Mouse (Mus musculus): ENCODE measurements at regions not wholly inside any gene's neighbourhood (a gene's known extent, or its start where the extent isn't known, plus 50 kb on each side); places are given as distances from the start of the nearest gene placed in this dataset.
A peak's percentile ranks its signal among the peaks of the same experiment; 100 is the strongest.

DNA sequence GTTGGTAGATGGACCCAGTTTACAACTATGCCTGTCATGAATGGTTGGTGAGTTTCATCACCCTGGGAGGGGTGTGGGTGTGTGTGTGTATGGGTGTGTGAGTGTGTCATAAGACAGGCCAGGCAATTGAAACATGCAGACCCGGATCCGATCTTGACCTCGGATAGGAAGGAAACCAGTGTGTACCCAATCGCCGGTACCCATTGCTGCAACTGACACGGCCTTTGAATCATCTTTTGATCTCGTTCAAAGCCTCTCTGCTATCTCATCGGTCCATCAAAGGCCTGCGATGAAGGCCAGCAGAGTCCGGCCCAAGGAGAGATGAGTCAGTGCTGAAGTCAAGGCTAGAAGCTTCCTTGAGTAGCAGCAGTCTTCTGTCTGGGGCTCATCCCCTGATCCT is 341.1 kb upstream of the Tbx3 start:
- WGBS (ENCODE audit: insufficient replicate concordance): 65% methylated on average over 10 of the region's 10 CpGs
- ATAC-seq (ENCODE audit: insufficient read depth) (no peak), DNase-seq (ENCODE audit: low read depth in 3 of 3, low spot score in 3 of 3) (no peak)
- no peak overlapping the region for H3K4me2 ChIP-seq (ENCODE audit: low read depth)
- H3K9ac ChIP-seq (replicated peaks): no peak overlapping the region
- no peak overlapping the region for H3K4me3 ChIP-seq (ENCODE audit: insufficient read depth in 1 of 2, low read depth in 2 of 2, low read length in 2 of 2)
- no peaks in the 10 kb centered on the region for H3K9me3 ChIP-seq (ENCODE audit: control insufficient read depth, low read length)
- no peak overlapping the region for H3K27ac ChIP-seq
- no peaks in the 10 kb centered on the region for H3K36me3 ChIP-seq (replicated peaks; ENCODE audit: control insufficient read depth, insufficient read depth, low read depth)
- no peaks in the 10 kb centered on the region for H3K27me3 ChIP-seq (ENCODE audit: control insufficient read depth, insufficient read depth, low read length)
- TF ChIP-seq CTCF (IDR thresholded peaks at IDR 0.05; ENCODE audit: low read depth) (no peak), EP300 (IDR thresholded peaks at IDR 0.05; ENCODE audit: low read depth) (no peak)
- H3K4me1 ChIP-seq (replicated peaks; ENCODE audit: control insufficient read depth in 2 of 2, insufficient read depth in 2 of 2, low read length in 1 of 2): peaks cover 0 to 20% of the 10 kb centered on the region in 2 experiments; a peak in 1 of 4 replicates

DNA sequence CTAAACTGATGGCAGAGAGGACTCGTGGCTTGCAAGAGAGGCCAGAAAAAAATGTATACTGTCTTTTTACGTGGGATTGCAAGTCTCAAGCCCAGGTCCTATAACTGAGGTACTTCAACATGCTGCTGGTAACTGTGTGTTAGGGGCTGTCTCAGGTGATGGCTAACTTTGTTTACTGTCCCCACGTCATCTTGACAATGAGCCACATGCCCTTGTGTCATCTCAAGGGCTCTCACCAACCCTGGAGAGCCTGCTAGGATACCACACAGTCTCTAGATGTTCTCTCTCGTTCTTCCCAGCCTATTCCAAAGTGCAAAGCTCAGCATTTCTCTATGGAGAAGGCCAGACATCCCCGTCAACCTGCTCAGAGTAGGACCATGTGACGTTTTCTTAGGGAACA is 340.6 kb upstream of the Tbx3 start:
- no peaks in the 10 kb centered on the region for H3K27me3 ChIP-seq (ENCODE audit: control insufficient read depth, insufficient read depth, low read length)
- no peak overlapping the region for H3K9ac ChIP-seq (replicated peaks)
- H3K36me3 ChIP-seq (replicated peaks; ENCODE audit: control insufficient read depth, insufficient read depth, low read depth): no peaks in the 10 kb centered on the region
- DNase-seq (ENCODE audit: low read depth in 3 of 3, low spot score in 3 of 3) (no peak), ATAC-seq (ENCODE audit: insufficient read depth) (no peak)
- no peak overlapping the region for H3K27ac ChIP-seq
- H3K4me3 ChIP-seq (ENCODE audit: insufficient read depth in 1 of 2, low read depth in 2 of 2, low read length in 2 of 2): no peak overlapping the region
- H3K9me3 ChIP-seq (ENCODE audit: control insufficient read depth, low read length): no peaks in the 10 kb centered on the region
- TF ChIP-seq EP300 (IDR thresholded peaks at IDR 0.05; ENCODE audit: low read depth) (no peak), CTCF (IDR thresholded peaks at IDR 0.05; ENCODE audit: low read depth) (no peak)
- no peak overlapping the region for H3K4me2 ChIP-seq (ENCODE audit: low read depth)
- H3K4me1 ChIP-seq (replicated peaks; ENCODE audit: control insufficient read depth in 2 of 2, insufficient read depth in 2 of 2, low read length in 1 of 2): peaks cover 0 to 20% of the 10 kb centered on the region in 2 experiments; a peak in 1 of 4 replicates
- 52% methylated on average over 6 of the region's 6 CpGs for WGBS (ENCODE audit: insufficient replicate concordance)

DNA sequence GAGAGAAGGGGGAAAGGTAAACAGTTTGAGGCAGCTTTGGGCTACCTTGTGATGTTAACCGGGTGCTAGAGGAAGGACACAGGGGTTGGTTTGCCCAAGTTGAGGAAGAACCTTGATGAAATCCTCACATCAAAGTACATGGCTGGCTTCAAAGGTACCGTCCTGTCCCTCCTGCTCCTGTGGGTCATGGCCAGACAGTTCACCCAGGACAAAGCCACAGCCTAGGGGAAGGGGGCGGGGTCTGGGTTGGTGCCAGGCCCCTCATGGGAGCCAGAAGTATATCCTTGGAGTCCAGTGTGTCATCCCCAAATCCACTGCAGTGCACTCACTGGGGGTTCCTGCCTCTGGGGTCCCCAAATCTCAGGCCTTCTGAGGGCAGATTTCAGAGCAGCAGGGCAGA is 339.0 kb upstream of the Tbx3 start:
- Histone ChIP-seq H3K4me3 (ENCODE audit: insufficient read depth in 1 of 2, low read depth in 2 of 2, low read length in 2 of 2) (no peak overlapping the region), H3K9me3 (ENCODE audit: control insufficient read depth, low read length) (no peaks in the 10 kb centered on the region), H3K4me2 (ENCODE audit: low read depth) (no peak overlapping the region), H3K4me1 (replicated peaks; ENCODE audit: control insufficient read depth in 2 of 2, insufficient read depth in 2 of 2, low read length in 1 of 2) (peaks cover 0 to 20% of the 10 kb centered on the region in 2 experiments; a peak in 1 of 4 replicates), H3K36me3 (replicated peaks; ENCODE audit: control insufficient read depth, insufficient read depth, low read depth) (no peaks in the 10 kb centered on the region), H3K27ac (no peak overlapping the region), H3K27me3 (ENCODE audit: control insufficient read depth, insufficient read depth, low read length) (no peaks in the 10 kb centered on the region), H3K9ac (replicated peaks) (no peak overlapping the region)
- 51% methylated on average over 3 of the region's 3 CpGs for WGBS (ENCODE audit: insufficient replicate concordance)
- peak in 1 of 3 experiments; percentile 18 for DNase-seq (ENCODE audit: low read depth in 3 of 3, low spot score in 3 of 3)
- peak; percentile 55; the same call in 1 of the 2 replicates for ATAC-seq (ENCODE audit: insufficient read depth)
- TF ChIP-seq CTCF (IDR thresholded peaks at IDR 0.05; ENCODE audit: low read depth) (no peak), EP300 (IDR thresholded peaks at IDR 0.05; ENCODE audit: low read depth) (no peak)

DNA sequence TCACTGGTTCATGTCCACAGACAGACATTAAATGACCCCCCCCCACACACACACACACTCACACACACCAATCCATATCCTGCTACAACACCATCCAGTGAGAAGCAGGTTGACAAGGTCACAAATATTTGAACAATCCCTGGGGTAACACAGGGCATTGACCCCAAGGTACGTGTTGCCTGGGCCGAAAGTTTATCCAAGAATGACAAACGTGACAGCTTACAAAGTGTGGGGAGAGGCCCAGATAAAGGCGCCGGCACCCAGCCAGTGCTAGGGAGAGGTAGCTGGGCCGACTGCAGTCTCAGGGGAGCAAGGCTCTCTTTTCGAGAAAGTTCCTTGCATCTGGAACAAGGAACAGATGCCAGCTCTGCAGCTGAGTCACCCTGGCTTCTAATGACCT is 337.8 kb upstream of the Tbx3 start:
- peak; percentile 14 to 25 (median 15) for DNase-seq (ENCODE audit: low read depth in 3 of 3, low spot score in 3 of 3)

DNA sequence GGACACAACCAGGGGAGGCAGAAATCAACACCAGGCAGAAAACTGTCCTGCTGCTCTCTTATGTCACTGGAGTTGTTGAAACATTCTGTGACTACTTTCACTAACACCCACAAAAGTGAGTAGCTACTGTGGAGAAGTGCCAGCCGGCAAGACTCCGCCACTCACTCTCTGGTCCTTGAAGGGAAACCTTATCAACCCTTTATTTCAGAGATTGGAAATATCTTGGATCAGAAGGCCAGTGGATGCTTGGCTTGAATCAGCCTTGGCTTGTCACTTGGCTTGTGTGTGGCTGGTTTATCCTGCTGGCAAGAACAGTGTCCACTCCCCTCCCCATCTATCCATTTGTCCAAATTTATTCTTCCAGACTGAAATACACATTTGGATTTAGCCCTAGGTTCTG is 335.3 kb upstream of the Tbx3 start:
- Histone ChIP-seq H3K36me3 (replicated peaks; ENCODE audit: control insufficient read depth, insufficient read depth, low read depth) (no peaks in the 10 kb centered on the region), H3K9ac (replicated peaks) (no peak overlapping the region), H3K4me3 (ENCODE audit: insufficient read depth in 1 of 2, low read depth in 2 of 2, low read length in 2 of 2) (no peak overlapping the region), H3K9me3 (ENCODE audit: control insufficient read depth, low read length) (no peaks in the 10 kb centered on the region), H3K4me1 (replicated peaks; ENCODE audit: control insufficient read depth in 2 of 2, insufficient read depth in 2 of 2, low read length in 1 of 2) (peaks cover 0 to 21% of the 10 kb centered on the region in 2 experiments; a peak in 2 of 4 replicates), H3K4me2 (ENCODE audit: low read depth) (no peak overlapping the region), H3K27me3 (ENCODE audit: control insufficient read depth, insufficient read depth, low read length) (no peaks in the 10 kb centered on the region), H3K27ac (no peak overlapping the region)
- DNase-seq (ENCODE audit: low read depth in 3 of 3, low spot score in 3 of 3): no peak
- no peak for ATAC-seq (ENCODE audit: insufficient read depth)
- TF ChIP-seq EP300 (IDR thresholded peaks at IDR 0.05; ENCODE audit: low read depth): no peak
- no peak for TF ChIP-seq CTCF (IDR thresholded peaks at IDR 0.05; ENCODE audit: low read depth)
- 80% methylated on average over 2 of the region's 2 CpGs for WGBS (ENCODE audit: insufficient replicate concordance)

More for the DNA sequence above, 337.8 kb upstream of the Tbx3 start:
- Histone ChIP-seq H3K4me3 (ENCODE audit: insufficient read depth in 1 of 2, low read depth in 2 of 2, low read length in 2 of 2) (no peak overlapping the region), H3K4me1 (replicated peaks; ENCODE audit: control insufficient read depth in 2 of 2, insufficient read depth in 2 of 2, low read length in 1 of 2) (peaks cover 0 to 22% of the 10 kb centered on the region in 2 experiments; a peak in 2 of 4 replicates), H3K27me3 (ENCODE audit: control insufficient read depth, insufficient read depth, low read length) (no peaks in the 10 kb centered on the region), H3K9me3 (ENCODE audit: control insufficient read depth, low read length) (no peaks in the 10 kb centered on the region), H3K9ac (replicated peaks) (no peak overlapping the region), H3K27ac (no peak overlapping the region), H3K4me2 (ENCODE audit: low read depth) (no peak overlapping the region), H3K36me3 (replicated peaks; ENCODE audit: control insufficient read depth, insufficient read depth, low read depth) (no peaks in the 10 kb centered on the region)
- TF ChIP-seq EP300 (IDR thresholded peaks at IDR 0.05; ENCODE audit: low read depth) (no peak), CTCF (IDR thresholded peaks at IDR 0.05; ENCODE audit: low read depth) (no peak)
- 46% methylated on average over 7 of the region's 7 CpGs for WGBS (ENCODE audit: insufficient replicate concordance)
- ATAC-seq (ENCODE audit: insufficient read depth): peak; percentile 62
